Mouse (Mus musculus) lung, adult 2 months (tissue): Measurements from ENCODE around the gene Raet1e. TPM values are rescaled to one million over a fixed set of nuclear protein-coding genes. Genes with fewer than 3 reads are reported as not detected.
"Not testable (repeated sequence)": the region's sequence is repeated elsewhere in the genome, so short reads cannot be mapped to it uniquely, and the experiment has no call there.

Experiments
- DNase-seq: peaks from one replicate; pipeline ENCODE4 v3.0.0; 2022
- H3K4me1 ChIP-seq: fragments of 200-500 bp; 2 replicates; pipeline ENCODE4 v1.6.1; 2011; ENCODE audit warnings: low read length; ENCODE audit not compliant: control insufficient read depth, insufficient read depth
- H3K4me3 ChIP-seq: fragments of 200-500 bp; replicated peaks from 2 replicates; pipeline ENCODE3; 2011; ENCODE audit warnings: low read depth, mild to moderate bottlenecking, control low read depth, low read length; ENCODE audit errors: extremely low read depth
- CTCF ChIP-seq: fragments of 200-500 bp; IDR thresholded peaks from 2 replicates; pipeline ENCODE4 v1.5.1; 2011; ENCODE audit warnings: mild to moderate bottlenecking, low read length, control low read depth; ENCODE audit not compliant: insufficient read depth
- POLR2A ChIP-seq: fragments of 200-500 bp; IDR thresholded peaks from 2 replicates; pipeline ENCODE4 v1.6.1; 2011; ENCODE audit warnings: low read depth, mild to moderate bottlenecking, control low read depth, low read length, borderline replicate concordance; ENCODE audit errors: extremely low read depth
- WGBS: fragments of 180-500 bp; shearing (Covaris S2); methylation state at CpG from one replicate; pipeline ENCODE4 v1.1.7; 2018; 5-methylcytosine and 5-hydroxymethylcytosine counted together
- polyA plus RNA-seq: library from polyadenylated mRNA; depleted of rRNA; stranded (reverse); fragments of >200 nt; gene quantifications from 2 replicates; pipeline ENCODE4 v1.2.3, GENCODE M21; 2012

Raet1e gene
- polyA plus RNA-seq, 1 experiment, result 1.0 TPM

DNA sequence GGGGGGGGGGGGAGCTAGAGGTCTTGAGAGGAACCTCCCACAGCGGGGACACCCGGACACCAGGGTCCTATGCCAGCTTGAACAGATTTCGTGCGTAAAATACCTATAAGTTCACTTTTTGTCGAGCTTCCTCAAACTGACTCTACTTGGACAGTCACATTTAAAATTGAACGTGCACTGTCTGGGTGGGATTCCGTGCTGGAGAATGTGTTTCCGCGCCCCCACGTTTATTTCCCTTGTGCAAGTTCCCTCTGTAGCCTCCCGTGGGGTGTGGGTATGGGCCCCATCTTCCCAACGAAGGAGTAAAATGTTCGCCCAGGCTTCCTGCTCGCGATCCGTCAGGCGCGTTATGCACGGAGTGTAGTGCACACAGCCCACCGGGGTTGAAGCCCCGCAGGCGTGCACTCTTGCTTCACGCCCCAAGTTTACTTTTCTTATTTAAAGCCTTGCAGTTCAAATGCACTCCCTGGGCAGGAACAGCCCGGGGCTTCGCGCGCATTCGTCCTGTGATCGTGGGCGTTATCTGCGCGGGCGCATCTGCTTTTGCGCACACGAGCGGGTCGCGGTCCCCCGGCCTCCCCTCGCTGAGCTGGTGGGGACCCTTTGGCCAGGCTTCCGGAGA, 115.4 kb downstream of the Raet1e start:
- Histone ChIP-seq H3K4me3 (no peak overlapping the region), H3K4me1 (no peaks in the 10 kb centered on the region)
- DNase-seq, result no peak
- TF ChIP-seq CTCF (no peak), POLR2A (no peak)
- 3% methylated on average over 41 of the region's 41 CpGs for WGBS

DNA sequence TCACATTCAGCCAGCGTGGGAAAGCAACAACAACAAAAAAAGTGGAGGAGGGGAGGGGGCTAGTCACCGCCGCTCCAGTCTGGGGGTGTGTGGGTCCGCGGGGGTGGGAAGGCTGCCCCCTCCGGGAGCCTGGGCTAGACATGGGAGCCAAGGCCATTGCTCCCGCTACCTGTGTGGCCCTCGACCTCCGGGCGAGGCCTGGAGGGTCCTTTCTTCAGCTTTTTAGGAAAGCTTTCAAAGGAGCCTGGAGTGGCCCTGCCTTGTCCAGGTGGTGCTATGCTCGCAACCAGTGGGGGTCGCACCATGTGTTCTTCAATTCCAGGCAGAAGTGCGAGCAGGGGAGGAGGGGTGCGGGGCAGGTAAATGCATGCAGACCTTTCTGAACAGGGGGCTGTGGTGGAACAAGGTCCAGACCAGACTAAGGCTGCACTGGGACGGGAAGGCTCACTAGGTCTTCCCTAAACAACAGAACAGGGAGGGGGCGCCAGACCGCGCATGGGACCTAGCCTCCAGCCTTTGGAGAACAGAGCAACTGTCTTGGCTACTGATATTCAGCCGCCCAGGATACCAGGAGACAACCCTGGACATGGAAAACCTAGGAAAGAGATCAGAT, 116.2 kb downstream of the Raet1e start:
- WGBS, result 17% methylated on average over 19 of the region's 19 CpGs
- no peak overlapping the region for H3K4me3 ChIP-seq
- DNase-seq, result no peak
- no peak for TF ChIP-seq POLR2A
- TF ChIP-seq CTCF, result no peak
- no peaks in the 10 kb centered on the region for H3K4me1 ChIP-seq

DNA sequence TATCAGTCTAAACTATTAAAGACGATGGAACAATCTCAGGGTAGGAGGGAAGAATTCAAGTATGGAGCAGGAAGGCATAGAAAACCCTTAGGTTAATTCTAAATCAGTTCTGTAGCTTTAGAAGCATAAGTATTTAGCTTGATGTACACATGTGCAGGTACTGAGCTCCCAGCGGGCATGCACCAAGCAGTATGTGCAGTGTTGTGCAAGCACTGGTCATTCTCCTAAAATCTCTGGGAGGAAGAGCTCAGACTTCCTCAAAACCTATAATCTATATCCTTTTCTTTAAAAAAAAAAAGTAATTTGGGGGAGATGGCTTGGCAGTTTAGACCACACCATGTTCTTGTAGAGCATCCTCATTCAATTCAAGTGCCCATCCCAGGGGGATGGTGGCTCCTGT, 120.1 kb downstream of the Raet1e start:
- H3K4me1 ChIP-seq, DNase-seq, H3K4me3 ChIP-seq: not testable (repeated sequence)
- 81% methylated on average over 2 of the region's 2 CpGs for WGBS

DNA sequence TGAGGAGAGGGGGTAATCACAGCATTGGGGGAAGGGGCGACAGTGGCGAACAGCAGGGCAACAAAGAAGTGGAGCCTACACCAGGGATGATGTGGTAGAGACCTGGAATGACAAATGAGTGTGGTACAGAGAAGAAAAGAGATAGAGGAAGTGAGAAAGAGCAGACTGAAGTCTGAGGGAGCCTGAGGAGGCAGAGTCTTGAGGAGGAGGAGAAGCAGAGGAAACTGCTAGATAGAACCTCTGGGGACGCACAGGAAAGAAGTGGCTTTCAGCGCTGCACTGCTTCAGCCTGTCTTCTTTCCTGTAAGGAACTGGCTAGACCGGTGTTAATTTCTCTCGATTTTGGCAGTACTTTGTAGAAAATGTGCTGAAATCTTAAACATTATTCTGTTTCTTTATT, 124.4 kb downstream of the Raet1e start:
- DNase-seq, result no peak
- no peaks in the 10 kb centered on the region; the same call in 1 of the 2 replicates for H3K4me1 ChIP-seq
- no peak for TF ChIP-seq POLR2A
- TF ChIP-seq CTCF, result no peak
- WGBS, result 33% methylated on average over 6 of the region's 6 CpGs
- no peak overlapping the region for H3K4me3 ChIP-seq

DNA sequence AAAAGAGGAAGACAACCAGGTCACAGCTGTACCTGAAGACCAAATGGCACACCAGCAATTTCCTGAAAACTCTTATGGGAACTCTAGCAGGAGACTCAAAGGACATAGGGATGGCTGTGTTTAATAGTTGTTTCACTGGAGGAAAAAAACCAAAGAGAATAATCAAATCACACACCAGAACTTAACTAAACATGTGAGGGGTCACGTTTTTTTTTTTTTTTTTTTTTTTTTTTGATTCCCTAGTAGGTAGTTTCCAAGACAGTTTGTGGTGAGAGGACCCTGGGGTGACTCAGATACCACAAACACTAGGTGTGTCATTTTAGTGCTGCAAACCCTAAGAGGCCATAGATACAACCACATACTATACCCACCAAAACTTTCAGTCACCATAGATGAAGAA, 137.3 kb downstream of the Raet1e start:
- DNase-seq, result no peak
- 24% methylated on average over 1 of the region's 1 CpGs for WGBS
- TF ChIP-seq POLR2A, result no peak
- no peak for TF ChIP-seq CTCF
- Histone ChIP-seq H3K4me3 (no peak overlapping the region), H3K4me1 (no peaks in the 10 kb centered on the region)

DNA sequence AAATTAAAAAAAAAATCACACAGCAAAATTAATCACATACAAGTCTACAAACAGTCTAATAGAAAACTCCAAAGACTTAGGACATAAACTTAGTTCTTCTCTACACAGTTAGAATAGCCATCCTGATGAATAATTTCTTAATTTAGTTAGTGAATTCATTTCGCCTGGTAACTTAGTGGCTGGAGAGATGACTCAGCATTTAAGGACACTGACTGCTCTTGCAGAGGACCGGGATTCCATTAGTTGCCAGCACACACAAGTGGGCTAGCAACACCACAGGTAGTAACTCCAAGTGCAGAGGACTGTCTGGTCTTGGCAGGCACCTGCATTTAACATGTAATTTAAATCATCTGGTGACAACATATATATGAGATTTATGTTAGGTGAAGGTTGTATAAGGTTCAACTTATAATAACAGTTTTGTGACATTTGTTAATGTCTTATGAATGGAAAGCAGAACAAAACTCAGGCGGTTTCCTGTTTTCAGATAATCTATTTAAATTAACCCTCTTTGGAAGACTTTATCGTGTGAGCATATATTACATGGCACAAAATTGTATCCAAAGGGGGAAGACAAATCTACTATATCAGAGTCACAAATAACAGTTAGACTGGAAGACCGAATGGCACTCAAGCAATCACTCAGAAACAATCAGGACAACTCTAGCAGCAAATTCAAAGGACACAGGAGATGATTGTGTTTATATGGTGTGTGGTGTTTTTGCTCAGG, 138.8 kb downstream of the Raet1e start:
- 58% methylated on average over 5 of the region's 5 CpGs for WGBS
- TF ChIP-seq POLR2A, result no peak
- TF ChIP-seq CTCF, result no peak
- no peak for DNase-seq

DNA sequence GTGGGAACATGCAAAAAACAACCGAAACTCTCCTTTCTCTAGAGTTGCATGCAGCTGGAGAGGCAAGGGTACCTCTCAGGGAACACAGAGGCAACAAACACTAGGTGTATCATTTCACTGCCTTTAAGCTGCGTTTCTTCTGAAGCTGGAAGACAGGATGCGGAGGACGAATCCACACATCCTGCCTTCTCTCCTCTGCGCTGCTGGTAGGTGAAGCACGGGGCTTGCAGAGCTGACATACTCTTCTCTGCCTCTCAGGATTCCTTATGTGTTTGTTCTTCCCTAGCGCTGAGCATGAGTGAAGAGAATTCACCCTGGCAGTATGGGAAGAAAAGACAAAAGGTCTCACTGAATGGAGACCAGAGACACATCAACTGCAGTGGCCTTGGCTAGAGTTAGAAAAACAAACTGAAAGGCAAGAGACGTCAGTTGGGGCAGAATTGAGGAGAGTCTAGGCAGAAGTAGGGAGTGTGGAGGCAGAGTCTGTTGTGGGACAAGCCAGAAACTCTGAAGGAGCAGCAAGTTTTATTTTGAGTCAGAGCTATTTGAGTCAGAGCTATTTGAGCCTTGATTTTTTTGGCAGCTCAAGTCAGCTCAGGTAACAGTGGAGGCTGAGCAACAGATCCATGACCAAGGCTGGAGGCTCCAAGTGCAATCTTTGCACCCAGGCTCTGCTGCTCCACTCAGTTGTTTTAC, 139.5 kb downstream of the Raet1e start:
- H3K4me3 ChIP-seq, result no peak overlapping the region
- TF ChIP-seq POLR2A (no peak), CTCF (no peak)
- DNase-seq, result no peak
- H3K4me1 ChIP-seq, result no peaks in the 10 kb centered on the region
- WGBS, result 38% methylated on average over 8 of the region's 8 CpGs

More for the DNA sequence above, 138.8 kb downstream of the Raet1e start:
- no peaks in the 10 kb centered on the region for H3K4me1 ChIP-seq
- no peak overlapping the region for H3K4me3 ChIP-seq

DNA sequence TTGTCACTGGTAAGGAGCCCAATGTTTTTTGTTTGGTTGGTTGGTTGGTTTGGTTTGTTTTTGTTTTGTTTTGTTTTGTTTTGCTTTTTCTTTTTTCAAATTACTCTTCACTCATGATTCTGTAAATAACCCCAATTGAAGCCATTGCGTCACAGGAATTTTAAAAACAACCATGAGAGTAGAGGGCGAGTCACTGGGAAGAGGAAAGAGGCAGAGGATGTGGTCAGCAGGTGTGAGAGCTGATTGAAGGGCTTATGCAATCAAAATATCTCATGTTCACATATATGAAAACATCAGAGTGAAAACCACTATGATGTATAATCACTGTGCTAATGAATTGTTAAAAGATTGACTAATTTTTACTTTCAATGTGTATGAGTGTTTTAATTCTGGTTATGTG, 141.0 kb downstream of the Raet1e start:
- TF ChIP-seq POLR2A, result no peak
- no peak overlapping the region for H3K4me3 ChIP-seq
- H3K4me1 ChIP-seq, result no peaks in the 10 kb centered on the region
- no peak for DNase-seq
- 53% methylated on average over 2 of the region's 2 CpGs for WGBS

DNA sequence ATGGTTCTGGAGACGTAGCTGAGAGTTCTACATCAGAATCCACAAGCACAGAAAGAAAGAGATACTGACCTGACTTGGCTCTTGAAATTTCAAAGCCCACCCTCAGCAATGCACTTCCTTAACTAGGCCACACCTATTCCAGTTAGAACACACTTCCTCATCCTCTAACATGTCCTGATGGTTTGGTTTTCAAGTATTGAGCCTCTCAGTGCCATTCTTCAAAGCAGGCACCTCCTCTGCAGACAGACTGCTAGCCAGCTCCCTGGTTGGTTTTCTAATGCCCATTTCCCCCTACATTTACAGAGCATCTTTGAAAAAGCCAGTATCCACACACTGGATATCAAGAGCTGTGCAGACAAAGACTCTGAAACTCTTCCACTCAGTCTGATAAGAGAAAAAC, 143.3 kb downstream of the Raet1e start:
- DNase-seq, result no peak
- H3K4me1 ChIP-seq, result no peaks in the 10 kb centered on the region
- peak overlapping the region; percentile 58 for H3K4me3 ChIP-seq
- TF ChIP-seq POLR2A (no peak), CTCF (no peak)
- 56% methylated on average over 1 of the region's 1 CpGs for WGBS
